Mouse (Mus musculus): ENCODE results near the gene Gpalpp1.

DNA sequence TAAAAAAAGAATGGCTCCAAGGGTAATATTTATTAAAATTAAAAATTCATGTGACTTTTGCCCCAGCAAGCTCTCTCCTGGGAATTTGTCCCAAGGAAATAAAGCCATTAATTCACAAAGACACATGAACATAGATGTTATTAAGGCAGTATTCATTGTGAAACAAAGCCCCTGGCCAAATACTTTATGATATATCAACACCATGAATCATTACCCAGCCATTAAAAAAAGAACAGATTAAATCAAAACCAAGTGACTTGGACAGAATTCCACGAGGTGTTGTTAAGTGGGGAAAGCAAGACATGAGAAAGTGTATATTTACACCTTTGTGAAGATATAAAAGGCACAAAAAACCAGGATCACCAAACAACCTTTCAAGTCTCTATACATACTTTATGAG lies 43.3 kb downstream of the Gpalpp1 start:
- no peak for TF ChIP-seq POLR2A (IDR thresholded peaks at IDR 0.05; ENCODE audit: insufficient read depth, low read length)
- no peak for TF ChIP-seq EP300 (IDR thresholded peaks at IDR 0.05; ENCODE audit: insufficient read depth, low read depth, low read length)
